8 mouse cellular contexts compared by ENCODE assay signal in genomic region chr4:127076875-127077548, GRCm38 (mm10). TPM values are rescaled to one million over a fixed set of nuclear protein-coding genes. Genes with fewer than 3 reads are reported as not detected.
DNase-seq lines count a peak whose midpoint lies in the region; ATAC-seq lines count a peak whose summit lies in the region.

Gene Zmym6 (plus strand): TSS chr4:127077383.

- no peaks in the 10 kb centered on the region for H3K36me3 ChIP-seq in hindbrain, embryonic 14.5 days (replicated peaks; ENCODE audit: control insufficient read depth, insufficient read depth)

- H3K27me3 ChIP-seq in hindbrain, embryonic 14.5 days (ENCODE audit: control insufficient read depth, insufficient read depth, low read length) = no peaks in the 10 kb centered on the region

- H3K4me2 ChIP-seq in hindbrain, embryonic 14.5 days (replicated peaks) = peak within 1 kb of the TSS; percentile 64

- H3K4me3 ChIP-seq in hindbrain, embryonic 14.5 days (replicated peaks; ENCODE audit: low read length) = peak within 1 kb of the TSS; percentile 48

- H3K4me1 ChIP-seq in hindbrain, embryonic 14.5 days (replicated peaks; ENCODE audit: control insufficient read depth, insufficient read depth, low read length) = peaks cover 15% of the 10 kb centered on the region

- no peaks in the 10 kb centered on the region for H3K9me3 ChIP-seq in hindbrain, embryonic 14.5 days (ENCODE audit: control insufficient read depth, low read length)

- WGBS in hindbrain, embryonic 14.5 days = under 1% methylated on average over 46 of the region's 46 CpGs

- H3K27ac ChIP-seq in hindbrain, embryonic 14.5 days = peak within 1 kb of the TSS; percentile 96

- peak; percentile 98 for ATAC-seq in hindbrain, embryonic 14.5 days (ENCODE audit: low FRiP score)

- peak within 1 kb of the TSS; percentile 63 for H3K9ac ChIP-seq in hindbrain, embryonic 14.5 days

- DNase-seq in ZHBTc4 (ENCODE audit: low read depth, low spot score) = peak; percentile 99
- peak; percentile 88 to 95 for DNase-seq in cerebellum, postnatal 4 days (ENCODE audit: low spot score in 2 of 2)
- DNase-seq in frontal cortex, postnatal 36 days (ENCODE audit: low spot score in 2 of 2) = peak; percentile 96 to 97
- DNase-seq in hindbrain, embryonic 14.5 days (ENCODE audit: low spot score) = peak; percentile 96
- DNase-seq in layer of hippocampus, postnatal 25 days (ENCODE audit: extremely low spot score in 1 of 2, low spot score in 1 of 2) = peak; percentile 84 to 95
- peak; percentile 93 for DNase-seq in lung, postnatal 14 days
- peak; percentile 93 for DNase-seq in retina, adult 2 months (ENCODE audit: low read depth, low spot score)
- DNase-seq in thymus, postnatal 25 days = peak; percentile 93

RNA-seq across cellular contexts. Expression of gene Zmym6, which starts in this region (rescaled TPM):
- polyA plus RNA-seq in hindbrain, embryonic 14.5 days (2014; fragmentation: Nextera tagmentation; extraction: Ambion mirVana) = 33.8 and 34.0 TPM in 2 replicates
- total RNA-seq in layer of hippocampus, postnatal 25 days (2021) = 10 to 100 TPM; 29.8 to 44.2 TPM

Comparison
In these comparisons a context has a peak if more than half of its experiments do, and no peak if none do; other contexts are left out.
1. Peak in every context shown above with its lines: DNase-seq, ATAC-seq, H3K4me3 ChIP-seq and H3K27ac ChIP-seq.